ENCODE assay signal across 18 mouse cellular contexts in genomic region chr11:77026559-77026958, GRCm38 (mm10). TPM values are rescaled to one million over a fixed set of nuclear protein-coding genes. Genes with fewer than 3 reads are reported as not detected.
DNase-seq lines count a peak whose midpoint lies in the region; ATAC-seq and TF ChIP-seq lines count a peak whose summit lies in the region.
"Had no signal": no experiment of that assay in that cellular context is flagged by ENCODE, and none has a peak within 500 bp of the region (broad histone marks: within the 10 kb centered on the region; RNA-seq: fewer than 3 reads in every experiment).

No protein-coding gene starts in this region.

- no peak overlapping the region for H3K27ac ChIP-seq in liver, adult 2 months (replicated peaks; ENCODE audit: insufficient read depth, low read depth, low read length)
- H3K27ac ChIP-seq in liver, embryonic 12.5 days, result no peak overlapping the region
- H3K27ac ChIP-seq: embryonic facial prominence, embryonic 10.5 days; hindbrain, embryonic 15.5 days; kidney, embryonic 15.5 days; midbrain, embryonic 10.5 days; neural tube, embryonic 15.5 days had no signal

- TF ChIP-seq CTCF in liver, adult 2 months (IDR thresholded peaks at IDR 0.05; ENCODE audit: low read depth, low read length), result 0 out of 2 replicates have a peak, but pooled peaks have one; percentile 4
- TF ChIP-seq CTCF in brain, embryonic 14.5 days (IDR thresholded peaks at IDR 0.05; ENCODE audit: borderline replicate concordance, extremely low read depth, insufficient read depth, insufficient read length), result peak; percentile 21; the same call in 1 of the 2 replicates

- no peaks in the 10 kb centered on the region for H3K36me3 ChIP-seq in liver, adult 2 months (ENCODE audit: control insufficient read depth, insufficient read depth, low read length)
- no peaks in the 10 kb centered on the region for H3K36me3 ChIP-seq in liver, embryonic 12.5 days
- H3K36me3 ChIP-seq: embryonic facial prominence, embryonic 10.5 days; G1E; hindbrain, embryonic 15.5 days; kidney, embryonic 15.5 days; midbrain, embryonic 10.5 days; neural tube, embryonic 15.5 days had no signal

- no peak for ATAC-seq in liver, embryonic 12.5 days

- DNase-seq in heart, adult 11 months, result peak; percentile 55
- DNase-seq in heart, adult 9 months (ENCODE audit: low spot score in 2 of 2), result no peak
- DNase-seq in liver, adult 2 months (ENCODE audit: extremely low read depth, low read depth, low spot score), result no peak
- peak; percentile 36 for DNase-seq in 416B (ENCODE audit: low read depth)
- no peak for DNase-seq in brain, embryonic 14.5 days (ENCODE audit: low read depth)
- DNase-seq in ovary, postnatal 36 days (ENCODE audit: low spot score), result no peak
- DNase-seq in urinary bladder, postnatal 25 days (ENCODE audit: low spot score), result no peak
- DNase-seq: adrenal gland, postnatal 14 days; heart, postnatal 10 days; right cerebral cortex, adult 18-20 months; spleen, adult 18-20 months had no signal

- no peaks in the 10 kb centered on the region for H3K79me2 ChIP-seq in liver, adult 2 months (ENCODE audit: control insufficient read depth, insufficient read depth, low read length)

- H3K4me1 ChIP-seq in liver, adult 2 months (ENCODE audit: control insufficient read depth, insufficient read depth, low read length), result peaks cover 10% of the 10 kb centered on the region; the same call in 1 of the 2 replicates
- H3K4me1 ChIP-seq in liver, embryonic 12.5 days, result no peaks in the 10 kb centered on the region
- H3K4me1 ChIP-seq: embryonic facial prominence, embryonic 10.5 days; hindbrain, embryonic 15.5 days; kidney, embryonic 15.5 days; midbrain, embryonic 10.5 days; neural tube, embryonic 15.5 days had no signal

- TF ChIP-seq POLR2A in liver, adult 2 months (IDR thresholded peaks at IDR 0.05; ENCODE audit: extremely low read depth, insufficient read depth, low read length), result no peak
- TF ChIP-seq POLR2A in brain, embryonic 14.5 days (IDR thresholded peaks at IDR 0.05; ENCODE audit: borderline replicate concordance, extremely low read depth, insufficient read depth, insufficient read length, poor library complexity, severe bottlenecking), result no peak

- WGBS in liver, adult 2 months, result 79% methylated on average over 3 of the region's 3 CpGs
- 51% methylated on average over 3 of the region's 3 CpGs for WGBS in liver, embryonic 12.5 days (ENCODE audit: insufficient replicate concordance)

- no peak overlapping the region for H3K9ac ChIP-seq in liver, adult 2 months (ENCODE audit: low read depth, low read length)
- no peak overlapping the region for H3K9ac ChIP-seq in liver, embryonic 12.5 days
- H3K9ac ChIP-seq: hindbrain, embryonic 15.5 days; kidney, embryonic 15.5 days; neural tube, embryonic 15.5 days had no signal

- H3K9me3 ChIP-seq in liver, embryonic 12.5 days (replicated peaks), result no peaks in the 10 kb centered on the region
- H3K9me3 ChIP-seq: embryonic facial prominence, embryonic 10.5 days; G1E; hindbrain, embryonic 15.5 days; kidney, embryonic 15.5 days; midbrain, embryonic 10.5 days; neural tube, embryonic 15.5 days had no signal

- no peak overlapping the region for H3K4me2 ChIP-seq in liver, embryonic 12.5 days
- H3K4me2 ChIP-seq: hindbrain, embryonic 15.5 days; kidney, embryonic 15.5 days; neural tube, embryonic 15.5 days had no signal

- no peak overlapping the region for H3K4me3 ChIP-seq in liver, adult 2 months (ENCODE audit: insufficient read depth, low read depth, low read length)
- no peak overlapping the region for H3K4me3 ChIP-seq in liver, embryonic 12.5 days
- H3K4me3 ChIP-seq: embryonic facial prominence, embryonic 10.5 days; hindbrain, embryonic 15.5 days; kidney, embryonic 15.5 days; midbrain, embryonic 10.5 days; neural tube, embryonic 15.5 days had no signal

- H3K27me3 ChIP-seq in liver, adult 2 months (ENCODE audit: control insufficient read depth, insufficient read depth, low read length), result no peaks in the 10 kb centered on the region
- H3K27me3 ChIP-seq in liver, embryonic 12.5 days (replicated peaks), result peaks cover 1% of the 10 kb centered on the region; the same call in 1 of the 2 replicates
- H3K27me3 ChIP-seq: hindbrain, embryonic 15.5 days; kidney, embryonic 15.5 days; neural tube, embryonic 15.5 days had no signal

RNA-seq across cellular contexts. Expression of gene Slc6a4, which starts 28.2 kb away (rescaled TPM):
- 0.20 and 0.37 TPM in 2 replicates for total RNA-seq in liver, adult 2 months (2014; rRNA removed)
- 0.13 and 0.26 TPM in 2 replicates for polyA plus RNA-seq in liver, adult 2 months (2012; rRNA removed)
- 2.2 and 2.8 TPM in 2 replicates for polyA plus RNA-seq in liver, embryonic 12.5 days (2016; fragmentation: Nextera tagmentation; extraction: Ambion mirVana)
- 5.6 and 9.4 TPM in 2 replicates for polyA plus RNA-seq in brain, embryonic 14.5 days (2012; rRNA removed)
- polyA plus RNA-seq: G1E had no signal

RNA-seq across cellular contexts. Expression of gene Nsrp1, which starts 51.7 kb away (rescaled TPM):
- 2.2 and 3.7 TPM in 2 replicates for total RNA-seq in liver, adult 2 months (2014; rRNA removed)
- polyA plus RNA-seq in liver, adult 2 months (2012; rRNA removed), result 0.65 and 0.75 TPM in 2 replicates
- polyA plus RNA-seq in liver, embryonic 12.5 days (2016; fragmentation: Nextera tagmentation; extraction: Ambion mirVana), result 34.9 and 37.1 TPM in 2 replicates
- polyA plus RNA-seq in brain, embryonic 14.5 days (2012; rRNA removed), result 4.7 and 9.4 TPM in 2 replicates

Comparison
In these comparisons a context has a peak if more than half of its experiments do, and no peak if none do; other contexts are left out.
1. DNase-seq: peak in heart, adult 11 months (single experiment) and 416B (single experiment); none in heart, adult 9 months (0 of 2), liver, adult 2 months (single experiment), brain, embryonic 14.5 days (single experiment), ovary, postnatal 36 days (single experiment) and urinary bladder, postnatal 25 days (single experiment).